Mouse (Mus musculus) ovary, postnatal 36 days (tissue): ENCODE measurements around the gene Gm10964.

ENCODE experiments used
- DNase-seq: peaks from one replicate; pipeline ENCODE4 v3.0.0; 2022; ENCODE audit warnings: low spot score, mixed read lengths

Gm10964 gene

DNA sequence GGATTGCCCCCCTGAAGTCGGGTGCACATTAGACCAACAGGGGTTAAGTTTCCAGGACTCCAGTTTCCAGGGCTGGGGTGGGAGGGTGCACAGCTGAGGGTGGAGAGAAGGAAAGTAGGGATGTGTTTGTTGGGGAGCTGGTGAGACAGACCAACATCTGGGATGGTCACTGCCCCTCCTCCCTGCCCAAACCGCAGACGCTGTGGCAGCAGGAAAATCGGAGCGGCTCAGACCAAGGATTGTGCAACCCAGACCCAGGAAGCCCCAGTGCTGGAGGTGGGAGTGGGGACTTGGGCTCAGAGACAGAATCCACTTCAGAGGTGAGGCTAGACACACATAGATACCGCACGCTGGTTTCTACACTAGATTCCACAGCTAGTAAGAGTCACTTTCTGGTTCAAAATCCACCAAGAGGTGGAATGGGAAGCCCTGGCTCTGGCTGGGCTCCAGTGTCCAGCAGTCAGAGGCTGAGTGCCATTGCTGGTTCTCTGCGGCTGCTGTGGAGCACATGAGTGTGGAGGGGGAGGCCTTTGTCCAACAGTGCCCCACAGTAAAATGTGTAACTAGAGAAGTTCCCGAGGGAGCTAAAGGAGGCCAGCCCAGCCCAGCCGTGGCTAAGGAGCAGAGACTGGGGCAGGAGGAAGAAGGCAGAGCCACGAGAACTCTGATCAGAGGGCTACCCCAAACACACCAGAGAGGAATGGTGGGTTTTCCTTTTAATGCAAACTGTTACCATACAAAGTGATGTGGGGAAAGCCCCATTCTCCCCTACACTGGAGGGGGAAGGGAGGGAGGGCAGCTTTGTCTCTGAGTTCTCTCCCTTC, 4.3 kb upstream of the Gm10964 start:
- DNase-seq: no peak

GRCm38 (mm10) chr3:103735776-103736600, 3.2 kb upstream of the Gm10964 start:
- DNase-seq: no peak

- DNase-seq: peak; percentile 53
These were observed 2.0 kb upstream of the Gm10964 start for GRCm38 (mm10) chr3:103737061-103737754.

DNA sequence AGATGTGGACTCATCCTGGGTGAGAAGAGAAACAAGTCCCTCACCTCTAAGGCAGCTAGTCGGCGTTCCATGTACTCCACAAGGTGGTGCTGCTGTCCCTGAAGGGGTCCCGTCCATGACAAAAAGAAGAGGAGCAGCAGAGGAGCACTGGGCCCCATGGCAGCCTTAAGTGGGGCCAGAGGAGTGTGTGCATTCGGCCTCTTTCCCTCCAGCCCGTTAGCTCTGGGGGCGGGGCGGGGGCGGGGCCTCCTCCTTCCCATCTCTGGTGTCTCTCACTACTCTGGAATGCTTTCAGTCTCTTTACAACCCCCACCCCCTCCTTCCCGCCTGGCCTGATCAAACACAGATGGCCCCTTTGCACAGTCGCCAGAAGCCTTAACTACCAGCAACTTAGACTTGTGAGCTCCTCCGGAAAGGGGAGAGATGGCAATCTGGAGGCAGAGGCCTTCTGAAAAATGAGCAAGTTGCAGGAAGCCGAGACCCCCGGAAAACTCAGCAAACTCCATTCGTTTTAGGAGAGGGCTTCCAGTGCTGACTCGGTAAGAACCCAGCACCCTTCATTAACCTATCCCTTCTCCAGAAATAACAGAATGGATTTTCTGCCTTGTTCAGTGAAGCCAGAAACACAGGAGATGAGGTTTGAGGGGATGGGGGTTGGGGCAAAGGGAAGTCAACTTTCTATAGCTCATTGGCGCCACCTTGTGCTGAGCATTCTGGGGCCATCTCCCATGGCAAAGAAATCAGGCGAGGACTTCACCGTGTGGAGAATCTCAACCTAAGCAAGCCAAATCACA, 1.2 kb upstream of the Gm10964 start, which contains the start of gene Olfml3:
TSS of gene Olfml3 (minus strand) at position 224 of the 794 bp plus-strand sequence.
- peak; percentile 82 for DNase-seq

DNA sequence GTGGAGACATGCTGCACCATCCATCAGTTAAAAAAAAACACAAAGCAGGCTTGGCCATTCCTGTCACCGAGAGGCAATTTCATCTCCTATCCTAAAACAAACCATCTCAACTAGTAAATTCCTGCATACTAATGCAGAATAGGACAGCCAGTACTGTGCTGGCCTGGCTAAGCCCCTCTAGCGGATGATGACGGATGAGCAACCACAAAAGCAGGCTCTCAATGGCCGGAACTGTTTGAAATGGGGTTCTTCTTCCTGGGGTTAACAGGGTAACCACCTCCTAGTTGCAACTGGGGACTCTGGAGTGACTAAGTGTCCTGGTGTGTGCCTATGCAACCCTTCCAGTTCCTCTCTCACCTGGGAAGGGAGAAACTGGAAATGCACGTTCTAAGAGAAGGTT, 1.2 kb downstream of the Gm10964 start:
- no peak for DNase-seq

GRCm38 (mm10) chr3:103743208-103743607, 4.0 kb downstream of the Gm10964 start:
- DNase-seq: no peak

DNA sequence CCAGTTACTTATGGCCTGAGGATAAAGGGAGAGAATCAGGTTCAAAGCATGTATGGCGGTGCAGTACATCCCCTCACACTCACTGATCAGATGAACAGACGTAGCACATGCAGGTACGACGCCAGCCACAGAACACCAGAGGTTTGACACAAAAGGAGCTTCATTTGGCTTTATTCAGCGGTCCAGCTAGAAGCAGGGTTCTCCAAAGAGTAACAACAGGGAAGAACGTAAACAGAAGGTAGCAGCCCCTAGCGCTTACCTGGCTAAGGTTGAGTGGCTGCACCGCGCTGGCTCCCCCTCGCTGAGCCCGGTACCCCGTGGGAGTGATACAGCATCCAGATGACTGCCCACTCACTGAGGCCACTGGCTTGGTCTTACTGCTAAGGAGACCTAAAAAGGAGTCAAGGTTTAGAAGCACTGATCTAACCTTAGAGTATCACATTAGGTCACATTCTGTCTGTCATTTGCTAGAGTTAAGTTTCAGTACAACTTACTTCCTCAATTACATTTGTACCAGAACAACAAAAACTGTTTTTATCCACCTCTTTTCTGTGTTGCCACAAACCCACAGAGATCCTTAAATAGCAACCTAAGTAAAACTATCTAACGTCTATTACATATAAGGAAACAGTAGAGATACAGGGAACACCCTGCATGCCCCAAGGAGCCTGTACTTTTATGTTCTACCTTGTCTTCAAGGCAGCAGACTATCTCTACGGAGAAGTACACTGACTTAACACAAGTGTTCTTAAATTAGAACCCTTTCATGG, 6.0 kb downstream of the Gm10964 start:
- no peak for DNase-seq

DNA sequence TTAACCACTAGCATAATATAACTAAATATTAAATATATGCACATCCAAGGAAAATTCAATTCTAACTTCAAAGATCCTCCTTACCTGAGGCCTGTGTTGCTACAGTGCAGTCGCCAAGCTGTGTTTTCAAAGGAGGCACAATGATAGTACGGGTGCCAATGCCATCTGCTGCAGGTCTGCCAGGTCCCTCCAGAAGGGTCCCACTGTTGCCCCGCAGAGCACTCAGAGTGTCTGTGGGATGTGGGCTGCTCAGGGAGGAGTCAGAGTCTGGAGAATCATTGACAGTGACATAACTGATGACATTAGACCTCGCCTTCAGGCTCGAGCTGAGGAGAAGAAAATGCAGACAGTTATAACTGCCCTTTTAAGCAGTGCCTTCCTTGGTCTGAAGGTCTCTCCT, 7.5 kb downstream of the Gm10964 start:
- no peak for DNase-seq

DNA sequence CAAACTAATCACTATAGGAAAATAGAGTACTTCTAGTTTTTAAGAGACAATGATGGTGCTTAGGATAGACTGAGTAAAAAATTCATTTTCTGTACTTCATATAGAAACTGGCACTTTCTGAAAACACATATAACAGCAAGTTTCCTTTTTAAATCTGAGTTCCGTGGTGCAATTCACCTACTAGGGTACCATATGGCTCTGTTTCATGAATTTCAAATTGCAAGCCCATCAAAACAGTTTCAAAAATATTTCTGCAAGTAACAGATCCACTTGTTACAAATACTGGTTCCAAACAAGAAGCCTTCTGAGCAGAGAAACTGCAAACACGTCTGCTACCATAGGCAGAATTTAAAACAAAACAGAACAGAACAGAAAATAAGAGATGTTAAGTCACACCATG, 12.4 kb downstream of the Gm10964 start:
- no peak for DNase-seq

DNA sequence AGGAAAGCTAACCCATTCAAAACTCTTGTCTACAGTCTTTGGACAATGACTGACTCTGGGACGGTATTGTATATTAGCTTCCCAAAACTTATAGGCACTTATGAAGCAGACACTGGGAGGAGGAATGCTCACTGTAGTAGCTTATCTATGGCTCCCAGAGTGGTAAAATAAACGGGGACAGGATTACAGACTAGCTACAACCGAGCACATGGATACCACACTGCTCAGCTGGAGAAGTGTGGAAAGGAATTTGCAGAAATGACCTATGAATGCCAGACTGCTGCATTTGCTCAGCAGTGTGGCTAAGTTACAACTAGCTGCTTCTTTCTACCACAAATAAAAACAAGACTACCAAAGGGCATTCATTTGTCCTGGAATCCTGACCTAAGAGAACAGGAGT, 16.2 kb downstream of the Gm10964 start:
- no peak for DNase-seq

- DNase-seq: no peak
These were observed 17.8 kb downstream of the Gm10964 start for GRCm38 (mm10) chr3:103756920-103757319.

DNA sequence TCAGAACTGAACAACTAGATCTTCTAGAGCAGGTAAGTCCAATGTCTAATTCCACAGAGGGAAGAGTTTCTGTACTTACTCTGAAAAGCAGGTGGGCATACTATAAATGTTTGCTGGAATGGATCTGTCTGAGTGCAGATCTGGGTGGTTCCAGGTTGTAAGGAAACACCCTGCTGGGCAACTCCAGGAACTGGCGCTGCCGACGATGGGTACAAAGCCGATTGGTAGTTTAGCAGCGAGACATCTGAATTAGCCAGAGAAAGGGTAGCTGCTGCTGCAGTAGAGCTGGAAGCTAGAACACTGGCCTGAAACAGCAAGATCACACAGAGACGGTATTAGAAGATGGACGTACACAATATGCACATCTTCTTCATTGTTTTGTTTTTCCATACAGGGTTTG, 19.3 kb downstream of the Gm10964 start:
- DNase-seq: no peak

DNA sequence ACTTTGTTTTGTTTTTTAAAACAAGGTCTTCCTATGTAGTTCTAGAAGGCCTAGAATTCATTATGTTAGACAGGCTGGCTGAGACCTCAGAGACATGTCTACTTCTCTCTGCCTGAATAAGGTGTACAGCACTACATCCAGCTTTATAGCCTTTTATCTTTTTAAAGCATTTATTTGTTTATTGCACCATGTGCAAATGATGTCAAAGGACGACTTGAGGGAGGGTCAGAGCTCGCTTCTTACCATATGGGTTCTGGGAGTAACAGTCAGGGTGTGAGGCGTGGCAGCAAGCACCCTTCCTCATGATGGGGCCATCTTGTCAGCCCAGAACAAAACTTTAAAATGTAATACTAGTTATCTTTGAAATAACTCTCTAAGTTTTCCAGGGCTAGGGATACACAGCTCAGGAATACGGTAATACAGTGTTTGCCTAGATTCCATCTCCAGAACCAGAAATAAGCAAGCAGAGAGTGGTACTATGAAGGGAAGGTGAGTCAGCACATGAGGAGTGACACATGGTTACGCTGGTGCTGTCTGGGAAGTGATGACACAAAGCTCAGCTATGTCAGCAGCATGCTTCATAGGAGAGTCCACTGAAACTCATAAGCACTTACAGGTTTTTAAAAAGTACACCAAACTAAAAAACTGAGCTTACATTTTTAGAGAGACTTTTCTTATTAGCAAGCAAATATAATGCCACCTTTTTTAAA, 20.2 kb downstream of the Gm10964 start:
- DNase-seq: no peak

- DNase-seq: no peak
These were observed 27.6 kb downstream of the Gm10964 start for GRCm38 (mm10) chr3:103766789-103767188.

GRCm38 (mm10) chr3:103771531-103772130, 32.5 kb downstream of the Gm10964 start:
- peak; percentile 57 for DNase-seq

- no peak for DNase-seq
These were observed 33.7 kb downstream of the Gm10964 start for GRCm38 (mm10) chr3:103772846-103773245.

- no peak for DNase-seq
These were observed 34.3 kb downstream of the Gm10964 start for GRCm38 (mm10) chr3:103773508-103773907.

- no peak for DNase-seq
These were observed 34.8 kb downstream of the Gm10964 start for GRCm38 (mm10) chr3:103774009-103774408.

DNA sequence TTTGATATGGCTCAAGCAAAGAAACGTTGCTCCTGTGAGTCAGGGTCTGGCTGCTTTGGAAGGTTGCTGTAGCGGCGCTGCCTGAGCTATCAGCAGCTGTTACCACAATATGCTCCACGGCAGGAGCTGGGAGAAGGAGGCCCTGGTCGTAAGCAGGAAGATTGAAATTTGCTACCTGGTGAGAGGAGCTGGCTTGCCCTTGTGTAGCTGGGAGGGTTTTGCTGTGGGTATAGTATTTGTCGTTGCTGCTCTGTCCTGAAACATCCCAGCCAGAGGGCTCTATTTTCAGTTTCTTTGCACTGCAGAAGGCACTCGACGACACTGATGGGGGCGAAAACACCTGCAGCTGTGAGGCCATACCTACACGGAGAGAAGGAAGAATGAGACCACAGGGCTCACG, 38.8 kb downstream of the Gm10964 start:
- DNase-seq: no peak

- DNase-seq: no peak
These were observed 39.5 kb downstream of the Gm10964 start for GRCm38 (mm10) chr3:103778660-103779059.
